Mouse (Mus musculus) midbrain, embryonic 14.5 days (tissue): ENCODE data around the gene Ppif. TPM values are rescaled to one million over a fixed set of nuclear protein-coding genes. Genes with fewer than 3 reads are reported as not detected.
A peak's percentile ranks its signal among the peaks of the same experiment; 100 is the strongest.

Experiments
- ATAC-seq: fragments of 200-750 bp; cut with Nextera tagmentation; 2 replicates; pipeline ENCODE4 v1.8.0; 2017; ENCODE audit warnings: moderate number of reproducible peaks, moderate library complexity; ENCODE audit not compliant: low FRiP score, low TSS enrichment
- DNase-seq: peaks from one replicate; pipeline ENCODE4 v3.0.0-alpha.2; 2015
- H3K27ac ChIP-seq: fragments of 300-500 bp; sonication (generic); replicated peaks from 2 replicates; pipeline ENCODE4 v1.5.1; 2014; ENCODE audit warnings: mild to moderate bottlenecking, low read depth, low read length, moderate library complexity
- H3K27me3 ChIP-seq: fragments of 300-500 bp; sonication (generic); 2 replicates; pipeline ENCODE4 v1.6.1; 2014; ENCODE audit warnings: low read length, control low read depth, mixed read lengths; ENCODE audit not compliant: control insufficient read depth, insufficient read depth
- H3K36me3 ChIP-seq: fragments of 300-500 bp; sonication (generic); 2 replicates; pipeline ENCODE4 v1.6.1; 2014; ENCODE audit warnings: low read length, control low read depth; ENCODE audit not compliant: control insufficient read depth, insufficient read depth
- H3K4me1 ChIP-seq: fragments of 300-500 bp; sonication (generic); 2 replicates; pipeline ENCODE4 v1.6.1; 2014; ENCODE audit warnings: mild to moderate bottlenecking, antibody characterized with exemption, low read length, control low read depth; ENCODE audit not compliant: control insufficient read depth, insufficient read depth
- H3K4me2 ChIP-seq: fragments of 300-500 bp; sonication (generic); 2 replicates; pipeline ENCODE4 v1.6.1; 2014; ENCODE audit warnings: mild to moderate bottlenecking, low read length, moderate library complexity
- H3K4me3 ChIP-seq: fragments of 300-500 bp; sonication (generic); replicated peaks from 2 replicates; pipeline ENCODE4 v1.5.1; 2014; ENCODE audit warnings: low read depth, low read length
- H3K9ac ChIP-seq: fragments of 300-500 bp; sonication (generic); replicated peaks from 2 replicates; pipeline ENCODE4 v1.6.1; 2014; ENCODE audit warnings: mild to moderate bottlenecking, low read length, moderate library complexity
- H3K9me3 ChIP-seq: fragments of 300-500 bp; sonication (generic); 2 replicates; pipeline ENCODE4 v1.6.1; 2016; ENCODE audit warnings: low read length, control low read depth, mixed read lengths; ENCODE audit not compliant: control insufficient read depth
- WGBS: fragments of 180-500 bp; shearing (Covaris S2); extraction: QIAGEN DNeasy Blood & Tissue Kit; methylation state at CpG from one replicate; pipeline ENCODE4 v1.1.7; 2014; 5-methylcytosine and 5-hydroxymethylcytosine counted together
- polyA plus RNA-seq: library from polyadenylated mRNA; unstranded; fragments of >200 nt; fragmentation: Nextera tagmentation; extraction: Ambion mirVana; gene quantifications from 2 replicates; pipeline ENCODE4 v1.2.1, GENCODE M21; 2014

The Ppif gene
- polyA plus RNA-seq, 1 experiment from 2014 or later = 28.0 TPM

GRCm38 (mm10) chr14:25736589-25736988 is 42.6 kb downstream of the Ppif start:
- H3K27ac ChIP-seq = no peak overlapping the region
- peaks cover 12% of the 10 kb centered on the region for H3K4me1 ChIP-seq
- H3K9ac ChIP-seq = no peak overlapping the region
- WGBS = 70% methylated on average over 6 of the region's 6 CpGs
- H3K36me3 ChIP-seq = no peaks in the 10 kb centered on the region
- no peak for ATAC-seq
- no peaks in the 10 kb centered on the region for H3K27me3 ChIP-seq
- H3K4me3 ChIP-seq = no peak overlapping the region
- no peak overlapping the region for H3K4me2 ChIP-seq
- DNase-seq = peak; percentile 60
- H3K9me3 ChIP-seq = no peaks in the 10 kb centered on the region

GRCm38 (mm10) chr14:25738591-25739001 is 44.6 kb downstream of the Ppif start:
- Histone ChIP-seq H3K4me3 (no peak overlapping the region), H3K9ac (no peak overlapping the region), H3K36me3 (no peaks in the 10 kb centered on the region), H3K27me3 (no peaks in the 10 kb centered on the region), H3K27ac (no peak overlapping the region), H3K4me2 (no peak overlapping the region), H3K9me3 (no peaks in the 10 kb centered on the region), H3K4me1 (peaks cover 12% of the 10 kb centered on the region)
- DNase-seq (peak; percentile 42), ATAC-seq (no peak)
- WGBS = 62% methylated on average over 14 of the region's 14 CpGs

GRCm38 (mm10) chr14:25739957-25740565 is 46.1 kb downstream of the Ppif start:
- Histone ChIP-seq H3K4me2 (no peak overlapping the region), H3K4me1 (peaks cover 6% of the 10 kb centered on the region), H3K27me3 (no peaks in the 10 kb centered on the region), H3K36me3 (no peaks in the 10 kb centered on the region), H3K9ac (no peak overlapping the region), H3K27ac (no peak overlapping the region), H3K9me3 (no peaks in the 10 kb centered on the region), H3K4me3 (no peak overlapping the region)
- DNase-seq (no peak), ATAC-seq (no peak)
- 64% methylated on average over 4 of the region's 4 CpGs for WGBS

DNA sequence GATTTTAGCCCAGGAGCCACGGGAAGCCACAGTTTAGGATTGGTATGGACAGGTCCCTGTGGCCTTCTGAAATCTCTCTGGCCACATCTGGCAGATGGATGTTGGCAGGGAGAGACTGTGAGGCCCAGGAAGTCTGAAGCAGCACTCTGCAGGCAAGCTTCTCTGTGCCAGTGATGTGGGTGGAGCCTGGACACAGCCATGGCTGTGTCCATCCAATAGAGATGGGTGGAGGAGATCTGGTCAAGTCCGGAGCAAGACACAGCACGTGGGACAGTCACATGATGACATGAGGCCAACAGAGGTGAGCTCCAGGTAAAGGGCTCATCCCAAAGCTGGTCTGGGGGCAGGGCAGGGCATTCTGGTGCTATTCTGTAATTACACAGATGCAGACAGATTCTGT is 47.3 kb downstream of the Ppif start:
- no peak overlapping the region for H3K4me3 ChIP-seq
- no peaks in the 10 kb centered on the region for H3K4me1 ChIP-seq
- H3K9me3 ChIP-seq = no peaks in the 10 kb centered on the region
- DNase-seq (no peak), ATAC-seq (no peak)
- H3K9ac ChIP-seq = no peak overlapping the region
- no peaks in the 10 kb centered on the region for H3K27me3 ChIP-seq
- no peak overlapping the region for H3K27ac ChIP-seq
- no peak overlapping the region for H3K4me2 ChIP-seq
- H3K36me3 ChIP-seq = no peaks in the 10 kb centered on the region
- WGBS = 75% methylated on average over 3 of the region's 3 CpGs

DNA sequence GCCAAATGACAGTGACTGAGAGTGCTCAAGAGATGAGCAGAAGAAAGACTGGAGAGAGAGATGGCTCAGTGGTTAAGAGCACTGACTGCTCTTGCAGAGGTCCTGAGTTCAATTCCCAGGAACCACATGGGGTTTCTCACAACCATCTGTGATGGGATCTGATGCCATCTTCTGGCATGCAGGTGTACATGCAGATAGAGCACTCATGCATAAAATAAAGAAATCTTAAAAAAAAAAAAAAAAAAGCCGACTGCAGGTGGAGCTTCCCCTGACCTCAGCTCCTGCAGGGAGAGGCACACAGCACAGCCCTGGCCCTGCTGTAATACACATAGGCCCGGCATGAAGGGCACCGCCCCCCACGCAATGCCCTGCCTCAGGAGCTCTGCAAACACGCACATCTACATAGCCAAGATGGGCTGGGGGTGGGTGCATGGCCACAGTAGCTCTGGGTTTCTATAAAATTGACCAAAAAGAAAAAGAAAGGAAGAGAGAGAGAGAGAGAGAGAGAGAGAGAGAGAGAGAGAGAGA is 48.0 kb downstream of the Ppif start:
- DNase-seq (no peak), ATAC-seq (no peak)
- no peak overlapping the region for H3K4me2 ChIP-seq
- H3K27me3 ChIP-seq = no peaks in the 10 kb centered on the region
- no peak overlapping the region for H3K4me3 ChIP-seq
- H3K4me1 ChIP-seq = no peaks in the 10 kb centered on the region
- H3K36me3 ChIP-seq = no peaks in the 10 kb centered on the region
- H3K9ac ChIP-seq = no peak overlapping the region
- H3K9me3 ChIP-seq = no peaks in the 10 kb centered on the region
- 59% methylated on average over 5 of the region's 5 CpGs for WGBS
- no peak overlapping the region for H3K27ac ChIP-seq

GRCm38 (mm10) chr14:25742943-25743342 is 49.0 kb downstream of the Ppif start:
- Histone ChIP-seq H3K9ac (no peak overlapping the region), H3K4me1 (no peaks in the 10 kb centered on the region), H3K4me2 (no peak overlapping the region), H3K9me3 (no peaks in the 10 kb centered on the region), H3K4me3 (no peak overlapping the region), H3K36me3 (no peaks in the 10 kb centered on the region), H3K27ac (no peak overlapping the region), H3K27me3 (no peaks in the 10 kb centered on the region)
- WGBS = 91% methylated on average over 5 of the region's 5 CpGs
- no peak for DNase-seq
- no peak for ATAC-seq

DNA sequence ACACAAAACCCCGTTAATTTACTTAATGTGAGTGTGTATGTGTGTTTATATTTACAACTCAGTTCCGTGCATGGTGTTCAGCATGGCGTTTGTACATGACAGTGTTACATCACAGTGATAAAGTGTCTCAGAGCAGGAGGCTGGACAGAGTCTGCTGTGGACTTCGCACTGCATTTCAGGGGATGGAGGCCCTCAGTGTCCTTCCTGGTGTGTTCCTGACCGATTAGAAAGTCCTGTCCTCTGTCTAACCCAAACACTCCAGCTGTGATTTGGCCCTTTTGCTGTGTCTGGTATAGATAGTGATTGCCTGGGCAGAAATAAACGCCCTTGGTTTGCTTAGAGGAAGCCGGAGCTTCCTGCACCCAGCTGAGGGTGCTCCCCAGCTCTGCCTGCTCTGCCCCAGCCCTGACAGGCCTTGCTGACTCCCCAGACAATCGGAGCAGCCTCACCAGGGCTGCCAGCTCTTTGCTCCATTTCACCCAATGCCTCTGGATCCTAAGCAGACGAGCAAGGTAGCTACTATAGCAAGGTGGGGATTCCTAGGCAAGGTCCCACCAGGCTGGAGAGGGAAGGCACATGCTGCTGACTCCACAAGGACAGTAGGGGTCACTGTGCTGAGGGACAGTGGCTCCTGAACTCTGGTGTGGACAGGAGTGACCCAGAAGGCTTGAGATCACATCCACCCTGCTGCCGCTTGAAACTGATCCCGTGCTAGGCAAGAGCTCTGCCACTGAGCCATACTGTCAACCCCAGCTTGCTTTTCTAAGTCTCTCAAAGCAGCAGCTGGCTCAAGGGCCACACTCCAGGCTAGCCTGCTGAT is 51.6 kb downstream of the Ppif start:
- DNase-seq (no peak), ATAC-seq (no peak)
- no peaks in the 10 kb centered on the region for H3K9me3 ChIP-seq
- H3K27ac ChIP-seq = no peak overlapping the region
- 75% methylated on average over 11 of the region's 11 CpGs for WGBS
- no peaks in the 10 kb centered on the region for H3K36me3 ChIP-seq
- H3K4me3 ChIP-seq = no peak overlapping the region
- H3K4me1 ChIP-seq = no peaks in the 10 kb centered on the region
- no peaks in the 10 kb centered on the region for H3K27me3 ChIP-seq
- no peak overlapping the region for H3K4me2 ChIP-seq
- H3K9ac ChIP-seq = no peak overlapping the region

DNA sequence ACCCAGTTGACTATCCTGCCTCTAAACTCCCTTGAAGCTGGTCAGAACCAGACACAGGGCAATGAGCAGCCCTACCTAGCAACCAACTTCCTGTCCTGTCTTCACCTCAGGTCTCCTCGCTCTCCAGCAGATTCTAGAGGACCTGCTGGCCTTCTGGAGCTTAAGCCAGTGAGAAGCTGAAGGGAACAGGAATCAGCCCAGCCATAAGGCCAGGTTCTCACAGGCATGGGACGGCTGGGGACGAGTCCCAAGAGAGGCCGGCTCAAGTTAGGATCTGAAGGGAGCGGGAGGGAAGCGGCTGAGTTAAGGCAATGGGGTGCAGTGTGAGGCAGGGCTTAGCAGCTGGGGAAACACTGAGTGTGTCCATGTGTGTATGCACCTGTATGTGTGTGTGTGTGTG is 52.4 kb downstream of the Ppif start:
- no peak overlapping the region for H3K27ac ChIP-seq
- DNase-seq (no peak), ATAC-seq (no peak)
- no peaks in the 10 kb centered on the region for H3K27me3 ChIP-seq
- no peak overlapping the region for H3K9ac ChIP-seq
- no peak overlapping the region for H3K4me2 ChIP-seq
- 85% methylated on average over 6 of the region's 6 CpGs for WGBS
- H3K36me3 ChIP-seq = no peaks in the 10 kb centered on the region
- no peak overlapping the region for H3K4me3 ChIP-seq
- H3K4me1 ChIP-seq = no peaks in the 10 kb centered on the region
- H3K9me3 ChIP-seq = no peaks in the 10 kb centered on the region
